Mouse (Mus musculus) heart, postnatal 14 days (tissue): Measurements from ENCODE around the gene Hebp2. TPM values are rescaled to one million over a fixed set of nuclear protein-coding genes. Genes with fewer than 3 reads are reported as not detected.
A peak's percentile ranks its signal among the peaks of the same experiment; 100 is the strongest.
"Not testable (repeated sequence)": the region's sequence is repeated elsewhere in the genome, so short reads cannot be mapped to it uniquely, and the experiment has no call there.

Source experiments
- DNase-seq, 2 experiments: peaks; one replicate each; pipeline ENCODE4 v3.0.0; 2021 to 2022
- intact Hi-C: fragments of 180-260 bp; cut with DNase I; formaldehyde crosslinking; loops from one replicate; pipeline ENCODE4 v1.15.1; 2025
- long read RNA-seq, 2 experiments: library from polyadenylated mRNA; stranded (forward); transcript quantifications; one replicate each; pipeline ENCODE4 v2.0.0; 2021
- total RNA-seq, 2 experiments: library from RNA; stranded (reverse); gene quantifications; 2 replicates each; pipeline ENCODE4 v1.2.3; 2021

The Hebp2 gene
- 1 to 10 TPM; 1.6 to 1.7 TPM for total RNA-seq
- long read RNA-seq, experiment 1, partial matches to known transcripts = 0 of 4 reads
- long read RNA-seq, experiment 1, other reads (novel, unspliced or antisense) = 2 of 4 reads
- long read RNA-seq, experiment 2, partial matches to known transcripts = 0 of 4 reads
- long read RNA-seq, experiment 2, other reads (novel, unspliced or antisense) = 0 of 4 reads

DNA sequence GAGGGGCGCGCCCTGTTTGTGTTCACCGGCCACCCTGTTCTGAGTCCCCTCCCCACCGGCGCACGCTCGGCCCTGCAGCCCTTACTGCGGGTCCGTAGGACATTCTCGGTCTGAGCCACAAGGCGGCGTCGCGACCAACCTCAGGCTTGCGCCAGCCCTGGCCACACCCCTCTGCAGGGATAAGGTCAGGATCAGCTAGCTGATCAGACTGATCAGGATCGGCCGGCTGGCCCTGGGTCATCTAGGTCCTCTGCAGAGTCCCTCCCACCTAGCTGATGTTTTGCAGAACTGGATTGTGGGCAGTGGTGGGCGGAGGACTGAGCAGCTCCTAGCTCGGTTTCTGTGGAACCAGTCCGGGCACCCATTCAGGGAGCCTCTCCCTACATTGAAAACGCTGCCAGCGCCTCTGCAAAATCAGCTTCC, at the start of gene Hebp2:
Gene Hebp2 (minus strand): TSS at position 264 of the 423 bp plus-strand sequence.
- peak; percentile 68 to 77 for DNase-seq
- intact Hi-C loops = no loop called here

DNA sequence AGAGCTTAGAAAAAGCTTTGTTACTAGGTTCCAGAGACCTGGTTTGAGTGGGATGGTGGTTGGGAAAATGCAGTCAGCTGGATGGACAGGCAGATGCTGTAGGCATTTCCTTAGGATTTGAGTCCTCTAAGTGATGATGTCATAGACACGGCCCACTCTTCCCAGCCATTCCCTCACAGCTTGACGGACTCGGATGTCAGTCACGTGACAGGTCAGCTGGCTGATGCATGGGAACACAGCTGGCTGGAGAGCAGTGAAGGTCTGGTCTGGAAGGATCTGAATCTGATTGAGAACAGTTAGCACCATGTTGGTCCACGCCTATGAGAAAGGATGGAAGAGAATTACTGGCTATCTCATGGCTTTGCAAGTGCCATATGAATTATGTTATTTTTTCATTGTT, 43.6 kb upstream of the Hebp2 start:
- intact Hi-C loops = no loop called here
- DNase-seq = no peak

DNA sequence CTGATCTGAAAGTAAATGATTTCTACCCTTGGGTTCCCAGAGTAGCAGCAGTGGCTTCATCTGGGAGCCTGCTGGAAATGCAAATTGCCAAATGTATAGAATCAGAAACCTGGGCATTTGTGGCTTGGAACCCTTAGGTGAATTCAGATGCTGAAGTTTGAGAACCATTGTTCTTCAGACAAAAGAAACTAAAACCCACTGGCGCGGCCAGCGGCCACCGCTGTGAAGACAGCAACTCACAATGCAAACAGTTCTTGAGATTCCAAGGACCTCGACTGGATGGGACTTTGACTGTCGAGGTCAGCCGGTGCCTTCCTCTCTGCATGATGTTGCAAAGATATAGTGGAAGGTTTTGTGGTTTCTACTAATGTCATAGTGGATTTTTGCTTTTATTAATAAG, 38.3 kb upstream of the Hebp2 start:
- intact Hi-C loops = no loop called here
- no peak for DNase-seq

DNA sequence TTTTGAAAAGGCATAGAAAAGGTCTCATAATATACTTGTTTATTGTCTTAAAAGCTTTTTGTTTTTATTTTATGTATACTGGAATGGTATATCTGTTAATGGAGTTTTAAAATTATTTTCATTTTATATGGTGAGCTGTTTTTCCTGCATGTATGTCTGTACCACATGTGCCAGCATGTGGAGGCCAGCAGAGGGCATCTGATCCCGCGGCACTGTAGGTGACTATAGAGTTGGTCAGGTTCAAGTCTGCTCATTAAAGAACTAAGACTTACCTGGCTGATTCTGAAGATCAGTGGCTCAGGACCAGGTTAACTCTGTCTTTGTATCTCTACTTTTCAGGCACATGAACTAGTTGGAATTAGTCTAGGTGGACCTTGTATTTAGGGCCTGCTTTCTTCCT, 26.7 kb upstream of the Hebp2 start:
- DNase-seq = no peak
- intact Hi-C loops = no loop called here

DNA sequence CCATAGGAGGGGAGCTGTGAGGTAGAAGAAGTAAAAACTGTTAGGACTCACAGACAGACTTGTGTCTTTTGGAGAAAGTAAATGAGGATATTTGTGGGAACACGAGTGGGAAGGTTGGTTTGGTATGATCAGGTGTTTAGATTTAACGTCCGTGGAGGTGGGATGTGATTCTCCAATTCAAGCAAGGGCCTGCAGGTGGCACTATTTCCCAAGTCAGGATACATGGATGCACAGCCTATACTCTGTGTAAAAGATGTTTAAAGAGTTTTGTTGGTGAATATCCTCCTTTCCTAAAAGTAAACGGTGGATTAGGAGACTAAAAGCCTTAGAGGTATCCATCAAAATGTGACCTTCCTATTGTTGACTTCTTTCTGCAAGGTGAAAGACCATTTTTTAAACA, 17.1 kb upstream of the Hebp2 start:
- intact Hi-C loops = loop anchor here (1.0 to 5.0 kb wide), 3 partner anchors 39 to 341 kb away; no protein-coding TSS in a partner anchor
- peak; percentile 43 to 61 for DNase-seq

DNA sequence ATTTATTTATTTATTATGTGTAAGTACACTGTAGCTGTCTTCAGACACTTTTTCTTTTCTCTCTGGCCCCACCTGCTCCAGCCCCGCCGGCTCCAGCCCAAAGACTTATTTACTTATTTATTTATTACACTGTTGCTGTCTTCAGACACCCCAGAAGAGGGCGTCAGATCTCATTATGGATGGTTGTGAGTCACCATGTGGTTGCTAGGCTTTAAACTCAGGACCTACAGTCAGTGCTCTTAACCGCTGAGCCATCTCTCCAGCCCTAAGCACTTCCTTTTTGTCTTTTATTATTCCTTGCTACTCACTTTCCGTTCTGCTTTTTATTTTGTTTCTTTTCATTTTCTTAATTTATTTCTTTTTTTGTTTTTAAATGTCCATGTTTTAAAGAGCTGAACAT, 15.6 kb upstream of the Hebp2 start:
- DNase-seq = no peak
- intact Hi-C loops = loop anchor here (5.0 kb wide), 2 partner anchors 41 to 281 kb away; no protein-coding TSS in a partner anchor

DNA sequence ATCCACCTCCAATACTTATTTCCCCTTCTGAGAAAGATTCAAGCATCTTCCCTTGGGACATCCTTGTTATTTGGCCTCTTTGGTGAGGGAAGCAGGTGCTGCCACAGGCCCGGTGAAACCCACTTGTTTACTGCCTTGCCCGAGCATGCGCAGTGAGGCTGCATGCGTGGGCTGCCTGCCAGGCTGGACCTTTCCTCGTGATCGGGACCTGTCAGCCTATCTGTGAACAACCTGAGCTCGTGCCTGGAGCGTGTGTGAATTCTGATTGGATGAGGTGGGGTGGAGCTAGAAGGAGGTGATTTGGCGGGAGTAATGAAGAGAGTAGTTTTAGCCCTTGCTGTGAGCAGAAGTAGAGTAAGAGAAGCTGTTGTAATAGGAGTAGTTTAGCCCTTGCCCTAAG, 13.2 kb upstream of the Hebp2 start:
- intact Hi-C loops = not testable (repeated sequence)

DNA sequence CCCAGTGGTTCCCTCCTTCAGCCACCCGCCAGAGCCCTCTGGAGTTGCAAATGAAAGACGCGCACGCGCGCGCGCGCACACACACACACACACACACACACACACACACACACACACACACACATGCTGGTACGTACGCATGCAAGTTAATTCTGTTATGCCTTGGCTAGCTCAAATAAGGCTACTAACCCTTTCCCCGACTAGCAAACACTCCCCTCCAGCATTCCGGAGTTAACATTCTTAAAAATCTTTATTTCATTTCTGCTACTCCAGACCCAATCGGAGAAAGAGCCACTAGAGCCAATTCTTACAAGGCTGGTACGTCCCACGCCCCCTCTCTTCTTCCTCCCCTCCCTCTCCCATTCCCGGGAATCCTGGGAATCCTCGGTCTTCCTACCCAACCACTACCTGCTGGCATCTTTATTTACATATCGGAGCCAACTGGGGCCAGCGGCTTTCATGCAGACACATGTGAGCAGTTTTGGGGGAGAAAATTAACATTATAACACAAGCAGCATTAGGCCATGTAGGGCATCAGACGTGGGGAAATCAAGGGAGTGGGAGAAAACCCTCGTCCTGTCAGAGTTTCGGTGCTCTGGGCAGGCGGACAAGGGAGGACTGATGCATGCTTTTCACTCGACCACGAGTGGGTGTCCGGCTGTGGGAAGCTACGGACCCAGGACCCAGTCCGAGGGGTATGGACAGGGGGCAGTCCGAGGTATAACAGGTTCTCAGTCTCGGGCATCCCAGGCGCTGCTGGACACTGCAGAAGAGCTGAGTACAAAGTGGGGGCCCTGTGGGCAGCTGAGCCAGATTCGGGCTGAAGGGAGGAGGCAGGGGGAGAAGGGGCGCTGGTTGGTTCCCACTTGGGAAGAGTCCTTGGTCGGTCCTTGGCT, 3.7 kb upstream of the Hebp2 start:
- intact Hi-C loops = no loop called here

More for the DNA sequence above, 13.2 kb upstream of the Hebp2 start:
- DNase-seq = not testable (repeated sequence)

DNA sequence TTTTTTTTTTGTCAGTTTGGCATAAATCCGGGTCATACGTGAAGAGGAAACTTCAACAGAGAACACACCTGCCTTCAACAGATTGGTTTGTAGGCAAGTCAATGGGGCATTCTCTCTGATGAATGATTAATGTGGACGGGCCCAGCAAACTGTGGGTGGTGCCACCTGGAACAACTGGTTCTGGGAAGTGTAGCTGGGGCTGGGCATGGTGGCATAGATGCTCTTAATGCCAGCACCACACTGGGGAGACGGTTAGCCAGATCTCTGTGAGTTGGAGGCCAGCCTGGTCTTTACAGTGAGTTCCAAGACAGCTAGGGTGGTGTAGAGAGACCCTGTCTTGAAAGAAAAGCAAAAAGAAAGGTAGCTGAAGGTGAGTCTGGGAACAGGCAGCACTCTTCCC, 1.5 kb upstream of the Hebp2 start:
- intact Hi-C loops = no loop called here

More for the DNA sequence above, 3.7 kb upstream of the Hebp2 start:
- no peak for DNase-seq

DNA sequence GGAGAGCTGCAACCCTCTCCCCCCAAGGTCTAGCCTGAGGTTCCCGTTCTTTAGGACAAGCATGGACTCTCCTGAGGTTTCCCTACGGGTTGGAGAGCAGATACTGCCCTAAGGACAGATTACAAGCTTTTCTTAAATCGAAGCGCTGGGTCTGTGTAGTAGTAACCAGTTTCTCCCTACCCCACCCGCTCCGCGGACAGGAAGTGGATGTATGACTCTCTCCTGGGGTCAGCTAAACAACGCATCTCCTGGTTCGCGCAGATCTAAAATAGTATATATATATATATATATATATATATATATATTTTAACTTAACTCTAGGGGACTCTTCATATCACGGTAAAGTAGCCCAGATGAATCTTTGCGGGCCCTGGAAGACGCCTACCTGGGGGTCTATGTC, 567 bp downstream of the Hebp2 start:
- intact Hi-C loops = no loop called here
- DNase-seq = no peak

More for the DNA sequence above, 1.5 kb upstream of the Hebp2 start:
- no peak for DNase-seq

DNA sequence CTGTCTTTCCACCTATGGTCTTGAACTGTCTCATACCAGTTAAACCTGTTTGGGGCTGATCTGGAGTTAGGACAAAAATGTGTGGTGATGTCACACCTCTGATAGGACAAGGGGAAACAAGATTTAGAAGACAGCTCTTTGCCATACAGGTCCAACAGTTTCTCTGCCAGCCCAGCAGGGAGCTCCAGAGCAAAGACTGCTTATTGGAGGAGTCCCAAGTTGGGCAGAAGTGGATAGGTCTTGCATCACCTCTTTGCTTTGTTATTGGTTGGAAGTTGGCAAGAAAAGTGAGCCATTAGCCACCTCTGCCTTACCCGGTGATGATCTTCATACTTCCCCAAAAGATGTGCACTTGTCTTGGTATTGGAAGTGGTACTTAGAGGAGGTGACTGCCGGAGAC, 9.0 kb downstream of the Hebp2 start:
- intact Hi-C loops = no loop called here
- DNase-seq = no peak

DNA sequence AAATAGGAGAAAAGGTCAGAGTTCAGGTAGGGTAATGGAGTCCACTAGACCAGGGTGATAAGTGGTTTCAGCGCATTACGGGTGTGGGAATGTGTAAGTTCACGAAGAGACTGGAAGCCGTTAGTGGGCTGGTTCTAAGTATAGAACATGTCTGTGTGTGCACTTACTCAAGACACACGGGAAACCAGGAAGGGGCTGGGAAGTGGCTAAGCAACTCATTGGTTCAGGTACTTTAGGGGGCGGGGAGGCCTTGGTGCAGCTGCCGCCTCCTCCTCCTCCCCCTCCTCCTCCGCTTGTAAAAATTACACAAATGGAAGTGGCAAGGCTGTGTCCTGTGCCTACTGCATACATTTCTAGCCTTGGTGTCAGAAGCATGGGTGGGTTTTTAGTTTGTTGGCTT, 13.6 kb downstream of the Hebp2 start:
- no peak for DNase-seq
- intact Hi-C loops = no loop called here

DNA sequence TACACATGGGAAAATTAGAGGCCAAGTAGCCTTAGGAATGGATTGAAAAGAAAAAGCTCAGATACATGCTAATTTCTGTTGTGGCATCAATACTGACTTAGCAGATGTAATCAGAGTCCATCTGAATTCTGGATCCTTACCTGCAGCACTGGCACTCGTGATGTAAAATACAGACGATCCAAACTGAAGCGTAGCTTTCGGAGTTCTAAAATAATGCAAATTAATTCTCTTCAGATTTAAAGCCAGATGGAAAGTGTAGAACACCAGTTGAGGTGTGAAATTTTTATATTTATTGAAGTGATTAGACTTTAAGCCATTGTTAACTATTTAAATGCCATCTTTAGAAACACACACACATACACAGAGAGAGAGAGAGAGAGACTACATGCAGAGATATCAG, 15.7 kb downstream of the Hebp2 start:
- intact Hi-C loops = no loop called here
- no peak for DNase-seq

DNA sequence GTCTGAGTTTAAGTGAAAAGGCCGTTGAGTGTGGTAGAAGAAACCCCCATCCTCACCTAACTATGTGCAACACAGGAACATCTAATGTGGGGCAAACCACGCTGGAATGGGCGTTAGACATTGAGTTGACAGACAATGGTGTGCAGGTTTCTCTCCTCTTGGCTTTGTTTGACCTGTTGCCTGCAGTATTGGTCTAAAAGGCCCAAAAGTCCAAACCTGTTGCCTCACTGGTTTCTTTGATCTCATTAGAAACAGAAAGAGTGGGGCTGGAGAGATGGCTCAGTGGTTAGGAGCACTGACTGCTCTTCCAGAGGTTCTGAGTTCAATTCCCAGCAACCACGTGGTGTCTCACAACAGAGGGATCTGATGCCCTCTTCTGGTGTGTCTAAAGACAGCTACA, 16.7 kb downstream of the Hebp2 start:
- DNase-seq = no peak
- intact Hi-C loops = loop anchor here (5.0 to 10.0 kb wide), 3 partner anchors 212 to 474 kb away; partner anchors contain the start of genes Nhsl1 and Reps1

DNA sequence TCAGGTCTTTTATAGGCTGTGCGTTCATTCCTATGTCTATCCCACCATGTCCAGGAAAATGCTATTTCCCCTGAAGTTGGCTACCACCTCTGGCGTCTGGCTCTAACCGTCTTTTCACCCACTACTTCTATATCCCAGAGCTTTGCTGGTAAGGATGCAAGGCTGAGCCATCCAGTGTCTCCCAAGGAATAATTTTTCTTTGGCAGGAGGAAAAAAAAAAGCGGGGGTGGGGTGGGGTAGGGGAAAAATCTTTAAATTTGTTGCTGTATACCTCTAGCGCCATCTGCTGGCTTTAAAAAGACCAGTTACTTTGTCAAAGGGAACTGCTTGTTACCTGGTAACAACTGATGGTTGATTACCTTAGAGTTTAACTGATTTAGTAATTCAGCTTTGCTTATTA, 17.4 kb downstream of the Hebp2 start:
- DNase-seq = peak in 1 of 2 experiments; percentile 59
- intact Hi-C loops = loop anchor here (1.0 to 10.0 kb wide), 5 partner anchors 75 to 474 kb away; partner anchors contain the start of genes Nhsl1 and Reps1

DNA sequence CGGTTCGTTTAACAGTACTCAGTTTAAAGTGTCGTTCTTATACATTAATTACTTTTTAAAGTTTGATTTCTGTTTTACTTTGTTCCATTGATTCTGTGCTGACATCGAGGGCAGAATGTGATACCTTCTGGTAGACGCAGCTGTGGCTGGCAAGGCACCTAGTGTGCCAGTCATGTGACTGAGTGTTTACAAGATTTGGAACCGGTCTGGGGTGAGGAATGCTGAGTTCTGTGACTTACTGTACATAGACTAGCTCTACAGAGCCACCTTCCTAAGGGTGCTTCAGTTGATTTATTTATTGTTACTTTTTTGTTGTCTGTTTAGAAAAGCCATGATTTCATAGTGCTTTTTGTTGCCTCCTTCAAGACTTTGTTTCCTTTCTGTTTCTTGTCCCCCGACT, 18.1 kb downstream of the Hebp2 start:
- no peak for DNase-seq
- intact Hi-C loops = loop anchor here (1.0 to 10.0 kb wide), 5 partner anchors 74 to 473 kb away; partner anchors contain the start of genes Nhsl1 and Reps1

DNA sequence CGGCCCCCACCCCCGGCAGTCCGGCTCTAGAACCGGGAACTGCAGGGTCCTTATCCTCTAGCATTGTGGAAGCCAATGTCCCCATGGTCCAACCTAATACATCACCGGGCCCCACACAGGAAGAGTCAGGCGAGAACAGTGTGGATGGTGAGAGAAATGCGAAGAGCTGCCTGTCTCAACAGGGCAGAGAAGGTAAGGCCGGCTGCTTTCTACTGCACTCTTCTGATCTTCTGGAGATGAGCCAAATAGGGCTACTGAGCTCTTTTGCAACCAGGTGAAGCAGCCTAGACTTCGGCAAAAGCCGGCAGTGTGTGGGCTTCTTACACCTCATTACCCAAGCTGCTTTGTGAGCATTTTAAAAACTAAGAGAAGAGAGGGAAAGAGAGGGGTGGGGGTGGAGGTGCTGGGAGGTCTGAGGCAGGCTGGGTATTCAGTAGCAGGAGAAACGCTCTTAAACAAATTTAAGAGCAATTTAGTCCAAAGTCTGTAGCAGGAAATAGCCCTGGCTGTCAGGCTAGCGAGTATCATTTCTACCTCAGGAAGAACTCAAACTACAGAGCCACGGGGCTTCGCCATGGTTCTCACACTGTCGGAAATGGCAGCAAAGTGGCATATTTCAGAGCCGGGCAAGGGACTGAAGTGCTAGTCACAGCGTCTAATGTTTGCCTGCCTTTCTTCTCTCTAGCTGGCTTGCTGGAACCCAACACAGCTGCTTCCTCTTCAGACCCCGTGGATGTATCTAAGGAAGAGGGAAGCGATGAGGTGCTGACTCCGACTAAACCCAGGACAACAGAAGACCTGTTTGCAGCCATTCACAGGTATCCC, 18.8 kb downstream of the Hebp2 start:
- intact Hi-C loops = loop anchor here (5.0 to 10.0 kb wide), 3 partner anchors 210 to 472 kb away; partner anchors contain the start of genes Nhsl1 and Reps1

DNA sequence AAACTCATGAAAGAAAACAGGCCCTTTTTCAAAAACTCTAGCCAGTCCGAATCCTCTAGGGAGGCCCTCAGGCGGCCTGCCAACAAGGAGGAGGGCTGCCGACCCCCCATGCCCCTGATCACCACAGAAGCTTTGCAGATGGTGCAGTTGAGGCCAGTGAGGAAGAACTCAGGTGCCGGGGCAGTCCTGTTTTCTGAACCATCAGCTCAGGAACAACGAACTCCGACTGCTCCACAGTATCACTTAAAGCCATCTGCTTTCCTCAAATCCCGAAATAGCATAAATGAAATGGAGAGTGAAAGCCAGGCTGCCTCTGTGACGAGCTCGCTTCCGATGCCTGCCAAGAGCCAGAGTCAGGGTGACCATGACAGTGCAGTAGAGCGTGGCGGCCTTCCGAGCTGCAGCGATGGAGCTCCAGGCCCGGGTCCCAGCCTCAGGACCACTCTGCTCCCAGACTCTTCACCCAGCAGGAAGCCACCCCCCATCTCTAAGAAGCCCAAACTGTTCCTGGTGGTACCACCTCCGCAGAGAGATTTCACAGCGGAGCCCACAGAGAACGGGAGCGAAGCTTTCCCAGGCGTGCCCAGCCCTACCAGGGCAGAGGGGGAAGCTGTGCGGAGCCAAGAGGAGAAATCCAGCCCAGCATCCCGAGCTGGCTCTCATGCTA, 19.6 kb downstream of the Hebp2 start:
- intact Hi-C loops = loop anchor here (5.0 to 10.0 kb wide), 3 partner anchors 209 to 472 kb away; partner anchors contain the start of genes Nhsl1 and Reps1
- peak; percentile 40 to 46 for DNase-seq

More for the DNA sequence above, 18.8 kb downstream of the Hebp2 start:
- no peak for DNase-seq

DNA sequence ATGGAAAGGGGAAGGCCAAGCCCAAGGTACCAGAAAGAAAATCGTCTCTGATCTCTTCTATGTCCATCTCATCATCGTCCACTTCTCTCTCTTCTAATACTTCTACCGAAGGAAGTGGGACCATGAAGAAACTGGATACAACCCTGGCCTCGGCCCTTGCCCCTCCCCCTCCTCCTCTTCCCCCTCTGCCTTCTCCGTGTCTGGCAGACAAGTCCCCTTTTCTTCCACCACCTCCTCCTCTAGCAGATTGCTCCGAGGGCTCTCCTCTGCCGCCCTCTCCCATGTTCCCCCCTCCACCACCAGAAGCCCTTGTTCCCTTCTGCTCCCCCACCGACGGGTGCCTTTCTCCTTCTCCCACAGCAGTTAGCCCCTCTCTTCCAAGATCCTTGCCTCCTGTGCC, 20.1 kb downstream of the Hebp2 start:
- no peak for DNase-seq
- intact Hi-C loops = loop anchor here (5.0 to 10.0 kb wide), 3 partner anchors 208 to 471 kb away; partner anchors contain the start of genes Nhsl1 and Reps1

DNA sequence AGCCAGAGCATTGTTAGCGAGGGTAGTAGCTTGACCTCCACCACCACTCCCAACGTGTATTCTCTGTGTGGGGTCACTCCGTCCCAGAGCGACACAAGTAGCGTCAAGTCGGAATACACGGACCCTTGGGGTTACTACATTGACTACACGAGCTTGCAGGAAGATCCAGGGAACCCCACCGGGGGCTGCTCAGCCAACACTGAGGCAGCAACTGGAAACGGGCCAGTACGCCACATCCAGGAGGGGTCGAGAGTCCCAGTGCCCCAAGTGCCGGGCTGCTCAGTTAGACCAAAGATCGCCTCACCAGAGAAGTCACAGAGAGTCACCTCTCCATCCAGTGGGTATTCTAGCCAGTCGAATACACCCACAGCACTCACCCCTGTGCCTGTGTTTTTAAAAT, 20.6 kb downstream of the Hebp2 start:
- DNase-seq = no peak
- intact Hi-C loops = loop anchor here (5.0 to 10.0 kb wide), 3 partner anchors 208 to 471 kb away; partner anchors contain the start of genes Nhsl1 and Reps1
